Mouse (Mus musculus) hindbrain, embryonic 13.5 days (tissue): ENCODE data around the gene Tmem234. TPM values are rescaled to one million over a fixed set of nuclear protein-coding genes. Genes with fewer than 3 reads are reported as not detected.

Experiments
- ATAC-seq: fragments of 200-750 bp; cut with Nextera tagmentation; 2 replicates; pipeline ENCODE4 v1.8.0; 2017; ENCODE audit warnings: moderate TSS enrichment; ENCODE audit not compliant: low FRiP score
- H3K27ac ChIP-seq: fragments of 300-500 bp; sonication (generic); 2 replicates; pipeline ENCODE4 v1.5.1; 2015; ENCODE audit warnings: inconsistent platforms, mild to moderate bottlenecking, moderate library complexity
- H3K27me3 ChIP-seq: fragments of 300-500 bp; sonication (generic); 2 replicates; pipeline ENCODE4 v1.6.1; 2015; ENCODE audit warnings: mild to moderate bottlenecking, inconsistent platforms
- H3K36me3 ChIP-seq: fragments of 300-500 bp; sonication (generic); 2 replicates; pipeline ENCODE4 v1.6.1; 2015; ENCODE audit warnings: mild to moderate bottlenecking, inconsistent platforms
- H3K4me1 ChIP-seq: fragments of 300-500 bp; sonication (generic); replicated peaks from 2 replicates; pipeline ENCODE4 v1.6.1; 2015; ENCODE audit warnings: inconsistent platforms
- H3K4me2 ChIP-seq: fragments of 300-500 bp; sonication (generic); 2 replicates; pipeline ENCODE4 v1.6.1; 2015; ENCODE audit warnings: inconsistent platforms, mild to moderate bottlenecking, moderate library complexity
- H3K4me3 ChIP-seq: fragments of 300-500 bp; sonication (generic); 2 replicates; pipeline ENCODE4 v1.5.1; 2015; ENCODE audit warnings: mild to moderate bottlenecking, inconsistent platforms
- H3K9ac ChIP-seq: fragments of 300-500 bp; sonication (generic); 2 replicates; pipeline ENCODE4 v1.6.1; 2015; ENCODE audit warnings: mild to moderate bottlenecking, inconsistent platforms
- H3K9me3 ChIP-seq: fragments of 300-500 bp; sonication (generic); 2 replicates; pipeline ENCODE4 v1.6.1; 2016; ENCODE audit warnings: inconsistent platforms
- WGBS: fragments of 180-500 bp; shearing (Covaris S2); methylation state at CpG from one replicate; pipeline ENCODE4 v1.1.7; 2015; 5-methylcytosine and 5-hydroxymethylcytosine counted together
- microRNA-seq: library from miRNA; unstranded; fragments of <30 nt; microRNA quantifications from one replicate; pipeline ENCODE4, GENCODE M21; 2016
- polyA plus RNA-seq: library from polyadenylated mRNA; unstranded; fragments of >200 nt; fragmentation: Nextera tagmentation; extraction: Ambion mirVana; gene quantifications from 2 replicates; pipeline ENCODE4 v1.2.1, GENCODE M21; 2015

Gene Tmem234
- polyA plus RNA-seq, 1 experiment from 2014 or later: 195 TPM

DNA sequence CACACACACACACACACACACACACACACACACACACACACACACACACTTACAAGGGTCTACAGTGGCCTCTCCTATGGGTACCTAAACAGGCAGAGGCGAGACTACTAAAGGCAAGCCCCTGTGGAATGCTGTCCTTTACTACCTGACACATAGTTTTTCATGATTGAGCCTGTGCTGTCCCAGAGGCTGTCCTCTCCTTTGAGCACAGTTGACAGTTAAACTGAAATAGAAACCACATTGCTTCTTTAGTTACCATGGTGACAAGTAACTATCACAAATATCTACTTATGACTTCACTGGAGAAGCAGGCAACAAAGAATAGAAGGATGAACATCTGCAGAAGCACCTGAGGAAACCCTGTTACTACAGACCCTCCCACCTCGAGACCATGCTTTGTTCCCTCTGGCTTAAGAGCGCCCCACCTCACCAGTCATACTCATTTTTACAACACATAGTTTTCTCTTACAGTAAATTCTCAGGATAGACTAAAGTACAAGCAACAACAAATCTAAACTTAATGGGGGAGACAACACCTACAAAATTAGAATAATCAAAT lies 61.9 kb downstream of the Tmem234 start:
- peaks cover 53% of the 10 kb centered on the region for H3K36me3 ChIP-seq
- WGBS: 93% methylated on average over 3 of the region's 3 CpGs
- H3K4me1 ChIP-seq: 0 out of 2 replicates have a peak, but pooled peaks cover 2% of the 10 kb centered on the region

DNA sequence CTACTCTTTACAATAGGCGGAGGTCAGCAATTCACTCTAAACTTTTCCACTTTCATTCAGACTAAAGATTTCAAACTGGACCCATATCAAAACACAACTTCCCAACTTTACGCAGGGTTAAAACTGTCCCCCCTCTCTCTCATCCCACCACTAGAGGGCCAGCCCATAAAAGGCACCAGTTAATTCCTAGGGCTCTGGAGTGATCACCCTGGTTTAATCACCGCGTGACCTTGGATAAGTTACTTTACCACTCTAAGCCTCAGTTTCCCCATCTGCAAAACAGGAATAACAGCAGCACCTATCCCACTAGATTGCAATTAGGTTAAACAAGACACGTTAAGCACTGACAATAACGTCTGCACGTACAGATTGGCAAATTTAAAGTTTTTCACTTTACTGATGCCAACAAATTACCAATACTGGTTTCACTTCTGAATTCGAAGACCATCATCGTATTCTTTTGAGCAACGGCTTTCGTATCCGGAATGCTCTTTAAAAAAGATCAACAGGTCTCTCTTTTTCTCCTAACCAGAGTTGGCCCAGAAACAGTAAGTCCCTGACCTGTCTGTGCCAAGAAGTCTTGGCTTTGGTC lies 71.1 kb downstream of the Tmem234 start:
- peaks cover 17% of the 10 kb centered on the region for H3K36me3 ChIP-seq
- no peaks in the 10 kb centered on the region for H3K9me3 ChIP-seq
- peak overlapping the region; percentile 98 for H3K4me2 ChIP-seq
- H3K4me1 ChIP-seq: peaks cover 22% of the 10 kb centered on the region
- ATAC-seq: no peak
- peak overlapping the region; percentile 100 for H3K4me3 ChIP-seq
- peak overlapping the region; percentile 97 for H3K9ac ChIP-seq
- no peaks in the 10 kb centered on the region for H3K27me3 ChIP-seq
- peak overlapping the region; percentile 96 for H3K27ac ChIP-seq
- 9% methylated on average over 12 of the region's 12 CpGs for WGBS

More for the DNA sequence above, 61.9 kb downstream of the Tmem234 start:
- H3K9me3 ChIP-seq: no peaks in the 10 kb centered on the region
- H3K27me3 ChIP-seq: no peaks in the 10 kb centered on the region
- H3K9ac ChIP-seq: no peak overlapping the region
- H3K4me3 ChIP-seq: no peak overlapping the region
- ATAC-seq: no peak
- H3K4me2 ChIP-seq: no peak overlapping the region
- no peak overlapping the region for H3K27ac ChIP-seq

GRCm38 (mm10) chr4:129672083-129672877 lies 71.8 kb downstream of the Tmem234 start, which contains the start of gene Kpna6:
TSS of gene Kpna6 (minus strand) at chr4:129672767.
- WGBS: under 1% methylated on average over 64 of the region's 65 CpGs
- peak within 1 kb of the TSS; percentile 97 for H3K9ac ChIP-seq
- peak within 1 kb of the TSS; percentile 98 for H3K4me2 ChIP-seq
- peak; percentile 92 for ATAC-seq
- peaks cover 23% of the 10 kb centered on the region for H3K36me3 ChIP-seq
- H3K27me3 ChIP-seq: no peaks in the 10 kb centered on the region
- H3K9me3 ChIP-seq: no peaks in the 10 kb centered on the region
- H3K27ac ChIP-seq: peak within 1 kb of the TSS; percentile 96
- peak within 1 kb of the TSS; percentile 100 for H3K4me3 ChIP-seq
- H3K4me1 ChIP-seq: peaks cover 22% of the 10 kb centered on the region

DNA sequence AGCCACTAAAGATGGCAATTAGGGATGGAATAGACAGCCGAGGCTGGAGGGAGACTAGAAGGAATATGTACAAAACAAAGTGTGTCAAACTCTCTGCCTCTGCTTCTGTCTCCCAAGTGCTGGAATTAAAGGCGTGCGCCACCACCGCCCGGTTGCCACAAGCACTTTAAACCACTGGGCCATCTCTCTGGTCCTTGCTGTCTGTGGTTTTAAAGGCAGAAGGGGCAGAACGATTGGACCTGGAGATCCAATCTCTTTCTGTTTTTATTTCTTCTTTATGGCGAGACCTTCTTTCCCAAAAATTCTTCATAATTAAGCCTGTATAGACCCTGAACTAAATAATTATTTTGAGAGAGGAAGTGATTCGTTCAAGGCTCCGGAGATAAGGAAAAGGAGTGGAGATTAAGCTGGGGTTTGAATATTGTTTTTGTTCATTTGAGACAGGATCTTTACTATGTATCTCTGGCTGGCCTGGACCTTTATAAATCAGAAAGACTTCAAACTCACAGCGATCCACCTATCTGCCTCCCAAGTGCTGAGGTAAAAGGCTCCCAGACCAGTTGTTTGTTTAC lies 72.5 kb downstream of the Tmem234 start:
- Histone ChIP-seq H3K4me1 (peaks cover 22% of the 10 kb centered on the region), H3K36me3 (peaks cover 29% of the 10 kb centered on the region), H3K9ac (peak overlapping the region; percentile 97), H3K4me2 (peak overlapping the region; percentile 98), H3K27me3 (no peaks in the 10 kb centered on the region), H3K4me3 (peak overlapping the region; percentile 100), H3K9me3 (no peaks in the 10 kb centered on the region), H3K27ac (peak overlapping the region; percentile 96)
- ATAC-seq: no peak; the same call in 1 of the 2 replicates
- 11% methylated on average over 10 of the region's 10 CpGs for WGBS

Small RNA genes within 50 kb of the gene (microRNA-seq; reads per million reads assigned to microRNA genes)
- not detected for gene Mir8119

Other genes with a start within 250 kb of the Tmem234 start
- gene Zbtb8a, start 222.6 kb upstream of the Tmem234 start, polyA plus RNA-seq: 18.9 and 20.7 TPM in 2 replicates
- 13.6 and 13.9 TPM in 2 replicates for gene Zbtb8b, start 159.8 kb upstream of the Tmem234 start, polyA plus RNA-seq
- gene Bsdc1, start 139.1 kb upstream of the Tmem234 start, polyA plus RNA-seq: 34.9 and 36.2 TPM in 2 replicates
- gene Tssk3, start 109.6 kb upstream of the Tmem234 start, polyA plus RNA-seq: 0.13 TPM in 1 of 2 replicates, not detected in the other
- gene Fam229a, start 109.5 kb upstream of the Tmem234 start, polyA plus RNA-seq: 0.36 TPM in 1 of 2 replicates, not detected in the other
- gene Marcksl1, start 87.1 kb upstream of the Tmem234 start, polyA plus RNA-seq: 1,788 and 1,829 TPM in 2 replicates
- 111 and 113 TPM in 2 replicates for gene Hdac1, start 58.0 kb upstream of the Tmem234 start, polyA plus RNA-seq
- 7.6 and 11.1 TPM in 2 replicates for gene Lck, start 27.0 kb upstream of the Tmem234 start, polyA plus RNA-seq
- 0.80 and 0.87 TPM in 2 replicates for gene Fam167b, start 22.1 kb upstream of the Tmem234 start, polyA plus RNA-seq
- 208 and 212 TPM in 2 replicates for gene Eif3i, start within 50 bp of the Tmem234 start, polyA plus RNA-seq
- 4.0 and 4.3 TPM in 2 replicates for gene Dcdc2b, start 13.6 kb downstream of the Tmem234 start, polyA plus RNA-seq
- 30.0 and 37.8 TPM in 2 replicates for gene Iqcc, start 18.4 kb downstream of the Tmem234 start, polyA plus RNA-seq
- gene Ccdc28b, start 23.3 kb downstream of the Tmem234 start, polyA plus RNA-seq: 130 and 135 TPM in 2 replicates
- gene Txlna, start 40.4 kb downstream of the Tmem234 start, polyA plus RNA-seq: 56.8 and 58.1 TPM in 2 replicates
- gene Kpna6, start 72.1 kb downstream of the Tmem234 start, polyA plus RNA-seq: 15.7 and 17.6 TPM in 2 replicates
- gene Tmem39b, start 96.2 kb downstream of the Tmem234 start, polyA plus RNA-seq: 16.8 and 18.4 TPM in 2 replicates
- gene Khdrbs1, start 141.6 kb downstream of the Tmem234 start, polyA plus RNA-seq: 157 TPM in 2 replicates
- 292 and 306 TPM in 2 replicates for gene Ptp4a2, start 210.6 kb downstream of the Tmem234 start, polyA plus RNA-seq